Comparison of ENCODE assay signal across 30 mouse cellular contexts in the genomic region with DNA sequence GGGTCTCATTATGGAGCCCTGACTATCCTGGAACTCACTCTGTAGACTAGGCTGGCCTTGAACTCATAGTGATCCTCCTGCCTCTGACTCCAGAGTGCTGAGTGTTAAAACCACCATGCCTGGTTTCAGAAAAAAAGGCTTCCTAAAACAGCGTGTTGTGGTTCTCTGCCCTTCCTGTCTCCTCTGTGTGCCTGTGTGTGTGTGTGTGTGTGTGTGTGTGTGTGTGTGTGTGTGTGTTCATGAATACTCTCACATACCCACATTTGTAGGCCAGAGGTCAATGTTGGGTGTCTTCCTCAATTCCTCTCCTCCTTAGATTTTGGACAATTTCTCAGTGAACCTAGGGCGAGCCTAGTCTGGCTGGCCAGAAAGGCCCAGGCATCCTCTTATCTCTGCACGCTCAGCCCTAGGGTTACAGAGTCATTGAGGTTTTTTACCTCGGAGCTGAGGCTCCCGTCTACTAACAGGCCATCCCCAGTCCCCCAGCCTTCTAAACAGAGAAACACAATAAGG. TPM values are rescaled to one million over a fixed set of nuclear protein-coding genes. Genes with fewer than 3 reads are reported as not detected.
DNase-seq lines count a peak whose midpoint lies in the region; ATAC-seq and TF ChIP-seq lines count a peak whose summit lies in the region.
"Had no signal": no experiment of that assay in that cellular context is flagged by ENCODE, and none has a peak within 500 bp of the region (broad histone marks: within the 10 kb centered on the region; RNA-seq: fewer than 3 reads in every experiment).

No protein-coding gene starts in this region.

- TF ChIP-seq CTCF in bone marrow, adult 2 months (IDR thresholded peaks at IDR 0.05; ENCODE audit: control insufficient read depth, insufficient read depth, low read length), result no peak
- no peak for TF ChIP-seq CTCF in liver, embryonic 14.5 days (IDR thresholded peaks at IDR 0.05; ENCODE audit: low read depth)

- H3K4me2 ChIP-seq in liver, embryonic 14.5 days (ENCODE audit: low read depth), result no peak overlapping the region
- no peak overlapping the region for H3K4me2 ChIP-seq in heart, embryonic 12.5 days
- H3K4me2 ChIP-seq: forebrain, embryonic 15.5 days; heart, embryonic 11.5 days; lung, embryonic 15.5 days; midbrain, embryonic 13.5 days; neural tube, embryonic 12.5 days had no signal

- peaks cover 8% of the 10 kb centered on the region for H3K27me3 ChIP-seq in megakaryocyte, embryonic 14.5 days (replicated peaks)
- H3K27me3 ChIP-seq in liver, embryonic 14.5 days (ENCODE audit: control insufficient read depth, insufficient read depth, low read length), result no peaks in the 10 kb centered on the region
- 0 out of 2 replicates have a peak, but pooled peaks cover 5% of the 10 kb centered on the region for H3K27me3 ChIP-seq in heart, embryonic 12.5 days (replicated peaks)
- H3K27me3 ChIP-seq: forebrain, embryonic 15.5 days; lung, embryonic 15.5 days; neural tube, embryonic 12.5 days; Patski had no signal

- TF ChIP-seq EP300 in liver, embryonic 14.5 days (IDR thresholded peaks at IDR 0.05; ENCODE audit: low read depth), result no peak

- DNase-seq in liver, embryonic 14.5 days (ENCODE audit: low read depth in 3 of 3, low spot score in 3 of 3), result no peak
- no peak for DNase-seq in thymus, postnatal 0 days (ENCODE audit: low spot score)
- no peak for DNase-seq in lung, postnatal 14 days
- DNase-seq: adrenal gland, postnatal 36 days; B cell, adult 2 months; cerebellum, adult 18-20 months; cerebellum, postnatal 25 days; heart, adult 11 months; heart, postnatal 14 days; kidney, adult 2 months; lung, postnatal 4 days; thymus, postnatal 25 days had no signal

- ATAC-seq in megakaryocyte, adult 5-6 weeks (ENCODE audit: poor library complexity, severe bottlenecking), result no peak
- 0 out of 2 replicates have a peak, but pooled peaks have one; percentile 7 for ATAC-seq in liver, embryonic 14.5 days (ENCODE audit: insufficient read depth)
- no peak for ATAC-seq in heart, embryonic 12.5 days (ENCODE audit: insufficient number of reproducible peaks, low FRiP score)
- ATAC-seq: forebrain, embryonic 15.5 days; midbrain, embryonic 13.5 days; Patski had no signal

- no peaks in the 10 kb centered on the region for H3K9me3 ChIP-seq in megakaryocyte, embryonic 14.5 days
- H3K9me3 ChIP-seq in liver, embryonic 14.5 days (ENCODE audit: control insufficient read depth, low read length), result no peaks in the 10 kb centered on the region
- no peaks in the 10 kb centered on the region for H3K9me3 ChIP-seq in heart, embryonic 12.5 days (replicated peaks)
- H3K9me3 ChIP-seq: forebrain, embryonic 15.5 days; limb, embryonic 10.5 days; lung, embryonic 15.5 days; midbrain, embryonic 13.5 days; neural tube, embryonic 12.5 days had no signal

- TF ChIP-seq POLR2A in bone marrow, adult 2 months (IDR thresholded peaks at IDR 0.05; ENCODE audit: borderline replicate concordance, control insufficient read depth, low read depth, low read length), result no peak

- H3K9ac ChIP-seq in liver, embryonic 14.5 days (replicated peaks), result no peak overlapping the region
- H3K9ac ChIP-seq in heart, embryonic 12.5 days, result no peak overlapping the region
- H3K9ac ChIP-seq: forebrain, embryonic 15.5 days; lung, embryonic 15.5 days; midbrain, embryonic 13.5 days; neural tube, embryonic 12.5 days had no signal

- 31% methylated on average over 5 of the region's 5 CpGs for WGBS in bone marrow, adult 2 months
- 12% methylated on average over 5 of the region's 5 CpGs for WGBS in liver, embryonic 14.5 days (ENCODE audit: insufficient replicate concordance)
- 39% methylated on average over 5 of the region's 5 CpGs for WGBS in heart, embryonic 12.5 days

- peaks cover 65% of the 10 kb centered on the region for H3K4me1 ChIP-seq in megakaryocyte, embryonic 14.5 days
- peaks cover 3% of the 10 kb centered on the region for H3K4me1 ChIP-seq in bone marrow, adult 2 months (ENCODE audit: control insufficient read depth, insufficient read depth, low read length)
- peaks cover 0 to 20% of the 10 kb centered on the region in 2 experiments; a peak in 3 of 4 replicates for H3K4me1 ChIP-seq in liver, embryonic 14.5 days (replicated peaks; ENCODE audit: control insufficient read depth in 2 of 2, insufficient read depth in 2 of 2, low read length in 1 of 2)
- peaks cover 17% of the 10 kb centered on the region for H3K4me1 ChIP-seq in heart, embryonic 12.5 days (replicated peaks)

- no peaks in the 10 kb centered on the region for H3K36me3 ChIP-seq in megakaryocyte, embryonic 14.5 days (replicated peaks; ENCODE audit: low read length)
- no peaks in the 10 kb centered on the region for H3K36me3 ChIP-seq in liver, embryonic 14.5 days (replicated peaks; ENCODE audit: control insufficient read depth, insufficient read depth, low read depth)
- no peaks in the 10 kb centered on the region for H3K36me3 ChIP-seq in heart, embryonic 12.5 days
- H3K36me3 ChIP-seq: forebrain, embryonic 15.5 days; limb, embryonic 10.5 days; lung, embryonic 15.5 days; midbrain, embryonic 13.5 days; neural tube, embryonic 12.5 days had no signal

- 0 out of 2 replicates have a peak overlapping the region, but pooled peaks have one; percentile 17 for H3K27ac ChIP-seq in bone marrow, adult 2 months (ENCODE audit: control insufficient read depth, insufficient read depth, low read depth, low read length, poor library complexity)
- no peak overlapping the region for H3K27ac ChIP-seq in liver, embryonic 14.5 days
- H3K27ac ChIP-seq in heart, embryonic 12.5 days (ENCODE audit: poor library complexity, severe bottlenecking), result no peak overlapping the region
- H3K27ac ChIP-seq: forebrain, embryonic 15.5 days; kidney, postnatal 0 days; limb, embryonic 10.5 days; lung, embryonic 15.5 days; midbrain, embryonic 13.5 days; neural tube, embryonic 12.5 days had no signal

- peak overlapping the region; percentile 46 for H3K4me3 ChIP-seq in megakaryocyte, embryonic 14.5 days (replicated peaks)
- H3K4me3 ChIP-seq in bone marrow, adult 2 months (replicated peaks; ENCODE audit: control insufficient read depth, low read depth, low read length), result no peak overlapping the region
- no peak overlapping the region for H3K4me3 ChIP-seq in liver, embryonic 14.5 days (ENCODE audit: insufficient read depth in 1 of 2, low read depth in 2 of 2, low read length in 2 of 2)
- H3K4me3 ChIP-seq in heart, embryonic 12.5 days, result no peak overlapping the region
- H3K4me3 ChIP-seq: forebrain, embryonic 15.5 days; limb, embryonic 10.5 days; lung, embryonic 15.5 days; midbrain, embryonic 13.5 days; neural tube, embryonic 12.5 days had no signal

RNA-seq across cellular contexts. Expression of a gene that starts 16.0 kb away (rescaled TPM):
- not detected in 2 replicates for polyA plus RNA-seq in megakaryocyte, embryonic 14.5 days (2012; ENCODE audit: insufficient read depth, low replicate concordance)
- 0.20 and 0.39 TPM in 2 replicates for total RNA-seq in megakaryocyte, adult 5-6 weeks (2015)
- not detected in 2 replicates for total RNA-seq in megakaryocyte, adult 5-6 weeks (2017)
- polyA plus RNA-seq in bone marrow, adult 2 months (2011; ENCODE audit: insufficient read depth, insufficient read length, low replicate concordance, missing spikeins), result not detected in 2 replicates
- 0.02 and 0.17 TPM in 2 replicates for polyA plus RNA-seq in liver, embryonic 14.5 days (2012; rRNA removed)
- polyA plus RNA-seq in liver, embryonic 14.5 days (2014; fragmentation: Nextera tagmentation; extraction: Ambion mirVana), result 0.09 TPM in 1 of 2 replicates, not detected in the other
- not detected in 2 replicates for polyA plus RNA-seq in heart, embryonic 12.5 days (2016; fragmentation: Nextera tagmentation; extraction: Ambion mirVana)
- 0.30 and 0.93 TPM in 2 replicates for polyA plus RNA-seq in thymus, postnatal 0 days (2015; fragmentation: Nextera tagmentation; extraction: Ambion mirVana)
- total RNA-seq: gastrocnemius, adult 8-10 months; heart, postnatal 14 days; layer of hippocampus, postnatal 14 days; liver, adult 2 months had no signal
- polyA plus RNA-seq: forebrain, embryonic 15.5 days; heart, embryonic 11.5 days; hindbrain, embryonic 11.5 days; kidney, adult 2 months; kidney, postnatal 0 days; large intestine, adult 2 months; limb, embryonic 10.5 days; liver, adult 2 months; lung, embryonic 15.5 days; midbrain, embryonic 13.5 days; neural tube, embryonic 12.5 days; Patski; spleen, adult 2 months had no signal

RNA-seq across cellular contexts. Expression of a gene that starts 19.4 kb away (rescaled TPM):
- 2,192 and 2,220 TPM in 2 replicates for polyA plus RNA-seq in megakaryocyte, embryonic 14.5 days (2012; ENCODE audit: insufficient read depth, low replicate concordance)
- 382 and 422 TPM in 2 replicates for total RNA-seq in megakaryocyte, adult 5-6 weeks (2015)
- total RNA-seq in megakaryocyte, adult 5-6 weeks (2017), result 352 and 362 TPM in 2 replicates
- 26.0 and 96.4 TPM in 2 replicates for polyA plus RNA-seq in bone marrow, adult 2 months (2011; ENCODE audit: insufficient read depth, insufficient read length, low replicate concordance, missing spikeins)
- 167 and 215 TPM in 2 replicates for polyA plus RNA-seq in liver, embryonic 14.5 days (2012; rRNA removed)
- 451 and 488 TPM in 2 replicates for polyA plus RNA-seq in liver, embryonic 14.5 days (2014; fragmentation: Nextera tagmentation; extraction: Ambion mirVana)
- polyA plus RNA-seq in heart, embryonic 12.5 days (2016; fragmentation: Nextera tagmentation; extraction: Ambion mirVana), result 2,142 and 2,173 TPM in 2 replicates
- polyA plus RNA-seq in thymus, postnatal 0 days (2015; fragmentation: Nextera tagmentation; extraction: Ambion mirVana), result 700 and 780 TPM in 2 replicates
